19 mouse cellular contexts compared by ENCODE assay signal in the genomic region with DNA sequence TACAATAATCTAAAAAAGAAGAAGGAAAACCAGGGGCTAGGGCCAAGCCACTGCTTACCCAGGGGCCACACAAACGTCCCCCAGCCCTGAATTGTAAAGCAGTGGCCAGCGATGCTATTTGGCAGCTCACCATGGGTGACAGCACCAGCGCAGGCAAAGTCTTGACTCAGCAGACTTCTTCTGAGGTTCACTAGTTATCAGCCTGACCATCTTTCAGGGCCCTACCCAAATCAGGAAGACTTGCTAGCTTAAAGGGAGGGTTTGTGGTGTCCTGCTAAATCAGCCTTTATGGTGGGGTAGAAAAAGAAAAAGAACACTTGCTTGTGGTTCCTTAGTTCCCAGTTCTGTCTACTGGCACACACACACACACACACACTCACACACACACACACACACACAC.
DNase-seq lines count a peak whose midpoint lies in the region; ATAC-seq lines count a peak whose summit lies in the region.
"Had no signal": no experiment of that assay in that cellular context is flagged by ENCODE, and none has a peak within 500 bp of the region (broad histone marks: within the 10 kb centered on the region; RNA-seq: fewer than 3 reads in every experiment).

No protein-coding gene starts in this region.

- H3K27me3 ChIP-seq in midbrain, embryonic 11.5 days (ENCODE audit: control insufficient read depth, insufficient read depth, low read length) = no peaks in the 10 kb centered on the region
- H3K27me3 ChIP-seq in midbrain, embryonic 10.5 days (ENCODE audit: low read depth, poor library complexity, severe bottlenecking) = no peaks in the 10 kb centered on the region
- H3K27me3 ChIP-seq: forebrain, embryonic 12.5 days; hindbrain, embryonic 13.5 days; limb, embryonic 12.5 days; liver, embryonic 15.5 days had no signal

- no peak overlapping the region for H3K9ac ChIP-seq in midbrain, embryonic 11.5 days (ENCODE audit: low read length)
- H3K9ac ChIP-seq: forebrain, embryonic 12.5 days; hindbrain, embryonic 13.5 days; limb, embryonic 12.5 days; liver, embryonic 15.5 days had no signal

- intact Hi-C loops in left cerebral cortex, postnatal 10 days (cut with DNase I) = no loop called here

- H3K9me3 ChIP-seq in midbrain, embryonic 11.5 days (ENCODE audit: control insufficient read depth, low read length) = no peaks in the 10 kb centered on the region
- H3K9me3 ChIP-seq in midbrain, embryonic 10.5 days (replicated peaks) = no peaks in the 10 kb centered on the region
- H3K9me3 ChIP-seq: forebrain, embryonic 12.5 days; hindbrain, embryonic 13.5 days; limb, embryonic 12.5 days; liver, embryonic 15.5 days had no signal

- H3K27ac ChIP-seq in midbrain, embryonic 11.5 days (ENCODE audit: low read depth, low read length) = no peak overlapping the region
- H3K27ac ChIP-seq in midbrain, embryonic 10.5 days (replicated peaks) = no peak overlapping the region
- H3K27ac ChIP-seq: forebrain, embryonic 12.5 days; hindbrain, embryonic 13.5 days; left cerebral cortex, adult 2 months; limb, embryonic 12.5 days had no signal

- ATAC-seq in midbrain, embryonic 11.5 days (ENCODE audit: low FRiP score) = no peak
- peak; percentile 42 for ATAC-seq in monocyte, adult 5-6 weeks (replicated peaks; ENCODE audit: insufficient number of reproducible peaks, low FRiP score, low TSS enrichment, poor library complexity, severe bottlenecking)
- ATAC-seq: midbrain, embryonic 16.5 days had no signal

- DNase-seq in midbrain, embryonic 11.5 days (ENCODE audit: low spot score, missing footprints) = peak; percentile 39
- no peak for DNase-seq in midbrain, embryonic 10.5 days (ENCODE audit: low spot score)
- DNase-seq in NIH3T3 (ENCODE audit: low read depth) = peak; percentile 38
- DNase-seq in induced T-regulatory cell, adult 2 months (ENCODE audit: low read depth) = peak; percentile 69
- no peak for DNase-seq in ovary, adult 18-20 months (ENCODE audit: low spot score)
- DNase-seq in spleen, adult 18-20 months = no peak
- no peak for DNase-seq in left cerebral cortex, postnatal 10 days (ENCODE audit: extremely low spot score in 1 of 2, low spot score in 2 of 2)
- DNase-seq: adrenal gland, postnatal 25 days; cerebellum, adult 8-10 months; gastrocnemius, postnatal 14 days; layer of hippocampus, adult 9-11 months; retina, postnatal 1 day had no signal

- no peak overlapping the region for H3K4me2 ChIP-seq in midbrain, embryonic 11.5 days
- H3K4me2 ChIP-seq: forebrain, embryonic 12.5 days; hindbrain, embryonic 13.5 days; limb, embryonic 12.5 days; liver, embryonic 15.5 days had no signal

- 90% methylated on average over 3 of the region's 3 CpGs for WGBS in midbrain, embryonic 11.5 days
- WGBS in midbrain, embryonic 10.5 days = 80% methylated on average over 3 of the region's 3 CpGs

- no peaks in the 10 kb centered on the region for H3K36me3 ChIP-seq in midbrain, embryonic 11.5 days (ENCODE audit: control insufficient read depth, insufficient read depth, low read length)
- H3K36me3 ChIP-seq in midbrain, embryonic 10.5 days = no peaks in the 10 kb centered on the region
- H3K36me3 ChIP-seq: forebrain, embryonic 12.5 days; hindbrain, embryonic 13.5 days; limb, embryonic 12.5 days; liver, embryonic 15.5 days had no signal

- no peaks in the 10 kb centered on the region for H3K4me1 ChIP-seq in midbrain, embryonic 11.5 days (ENCODE audit: control insufficient read depth, insufficient read depth, low read length)
- no peaks in the 10 kb centered on the region; the same call in 1 of the 2 replicates for H3K4me1 ChIP-seq in midbrain, embryonic 10.5 days
- H3K4me1 ChIP-seq: forebrain, embryonic 12.5 days; limb, embryonic 12.5 days had no signal

- H3K4me3 ChIP-seq in midbrain, embryonic 11.5 days (ENCODE audit: low read depth, low read length) = no peak overlapping the region
- H3K4me3 ChIP-seq in midbrain, embryonic 10.5 days = no peak overlapping the region
- H3K4me3 ChIP-seq: forebrain, embryonic 12.5 days; hindbrain, embryonic 13.5 days; left cerebral cortex, adult 2 months; limb, embryonic 12.5 days; liver, embryonic 15.5 days had no signal

Comparison
In these comparisons a context has a peak if more than half of its experiments do, and no peak if none do; other contexts are left out.
1. DNase-seq: peak in midbrain, embryonic 11.5 days (single experiment), NIH3T3 (single experiment) and induced T-regulatory cell, adult 2 months (single experiment); none in midbrain, embryonic 10.5 days (single experiment), ovary, adult 18-20 months (single experiment), spleen, adult 18-20 months (0 of 2) and left cerebral cortex, postnatal 10 days (0 of 2).